Mouse (Mus musculus): ENCODE results near the gene Yes1. TPM values are rescaled to one million over a fixed set of nuclear protein-coding genes. Genes with fewer than 3 reads are reported as not detected.
A peak's percentile ranks its signal among the peaks of the same experiment; 100 is the strongest.
"Not testable (repeated sequence)": the region's sequence is repeated elsewhere in the genome, so short reads cannot be mapped to it uniquely, and the experiment has no call there.

Gene Yes1
- polyA plus RNA-seq, 1 experiment from 2014 or later: 28.0 TPM

GRCm38 (mm10) chr5:32713042-32713702 lies 102.2 kb downstream of the Yes1 start:
- H3K27me3 ChIP-seq (ENCODE audit: low read depth, poor library complexity, severe bottlenecking): no peaks in the 10 kb centered on the region
- H3K4me1 ChIP-seq: peaks cover 6% of the 10 kb centered on the region; the same call in 1 of the 2 replicates
- no peaks in the 10 kb centered on the region for H3K36me3 ChIP-seq
- H3K4me3 ChIP-seq: peak overlapping the region; percentile 66
- DNase-seq (ENCODE audit: low spot score): peak; percentile 34
- H3K27ac ChIP-seq (replicated peaks): peak overlapping the region; percentile 81
- WGBS: 28% methylated on average over 2 of the region's 2 CpGs
- no peaks in the 10 kb centered on the region for H3K9me3 ChIP-seq (replicated peaks)

DNA sequence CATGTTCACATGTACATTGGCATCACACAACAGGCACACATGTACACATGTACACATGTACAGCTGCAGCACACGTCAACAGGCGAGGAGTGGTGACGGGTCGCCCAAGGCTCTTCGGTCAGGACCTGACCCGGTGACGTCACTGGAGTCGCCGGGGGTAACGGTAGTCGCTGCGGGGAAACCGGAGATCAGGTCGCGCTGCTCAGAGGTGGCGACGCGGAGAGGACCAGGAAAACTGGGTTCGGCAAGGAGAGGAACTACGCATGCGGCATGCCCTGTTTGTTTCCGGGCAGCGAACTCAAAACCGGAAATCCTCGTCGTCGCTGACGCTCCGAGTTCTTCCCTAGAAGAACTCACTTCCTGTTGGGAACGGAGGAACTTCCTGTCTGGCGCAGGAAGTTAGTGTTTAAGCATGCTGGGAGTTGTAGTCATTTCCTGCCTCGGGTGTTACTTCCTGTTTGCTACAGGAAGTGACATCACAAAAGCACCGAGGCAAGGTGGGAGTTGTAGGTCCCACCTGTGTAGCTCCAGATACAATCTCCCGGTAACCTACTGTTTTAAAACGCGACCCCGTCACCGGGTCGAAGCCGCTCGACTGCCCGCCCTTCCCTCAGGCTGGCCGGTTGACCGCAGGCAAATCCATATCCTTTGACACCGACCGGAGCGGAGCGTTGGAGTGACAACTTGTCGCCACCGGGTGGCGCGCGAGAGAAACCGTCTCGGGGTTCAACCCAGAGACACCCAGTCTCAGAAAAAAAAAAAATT lies 102.9 kb downstream of the Yes1 start:
- peaks cover 6% of the 10 kb centered on the region; the same call in 1 of the 2 replicates for H3K4me1 ChIP-seq
- H3K27ac ChIP-seq (replicated peaks): peak overlapping the region; percentile 81
- WGBS: 1% methylated on average over 55 of the region's 55 CpGs
- no peaks in the 10 kb centered on the region for H3K9me3 ChIP-seq (replicated peaks)
- no peaks in the 10 kb centered on the region for H3K36me3 ChIP-seq
- H3K4me3 ChIP-seq: peak overlapping the region; percentile 66
- H3K27me3 ChIP-seq (ENCODE audit: low read depth, poor library complexity, severe bottlenecking): no peaks in the 10 kb centered on the region
- peak; percentile 93 for DNase-seq (ENCODE audit: low spot score)

GRCm38 (mm10) chr5:32717726-32718125 lies 106.8 kb downstream of the Yes1 start:
- Histone ChIP-seq H3K9me3 (replicated peaks) (no peaks in the 10 kb centered on the region), H3K4me3 (no peak overlapping the region), H3K36me3 (no peaks in the 10 kb centered on the region), H3K27ac (replicated peaks) (no peak overlapping the region), H3K27me3 (ENCODE audit: low read depth, poor library complexity, severe bottlenecking) (no peaks in the 10 kb centered on the region), H3K4me1 (peaks cover 3% of the 10 kb centered on the region; the same call in 1 of the 2 replicates)
- DNase-seq (ENCODE audit: low spot score): peak; percentile 10
- WGBS: 74% methylated on average over 1 of the region's 1 CpGs

DNA sequence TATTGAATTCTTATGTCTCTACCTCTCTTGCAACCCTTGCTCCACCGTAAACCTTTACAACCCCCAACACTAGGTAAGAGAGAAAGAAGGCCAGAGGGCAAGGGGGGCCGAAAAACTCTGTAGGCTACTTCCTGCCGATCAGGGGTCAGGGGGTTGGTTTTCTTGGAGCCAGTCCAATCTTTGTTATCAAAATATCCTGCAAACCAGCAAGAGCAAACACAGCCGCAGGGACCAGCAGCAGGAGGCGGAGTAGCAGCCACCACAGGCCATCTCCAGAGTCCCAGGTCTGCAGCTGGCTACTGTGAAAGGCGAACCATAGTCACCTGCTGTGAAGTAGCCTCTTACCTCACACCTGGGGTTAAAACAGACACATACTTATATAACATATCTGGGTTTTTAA lies 107.9 kb downstream of the Yes1 start:
- WGBS: 64% methylated on average over 6 of the region's 6 CpGs
- peak; percentile 9 for DNase-seq (ENCODE audit: low spot score)
- Histone ChIP-seq H3K27ac (replicated peaks) (no peak overlapping the region), H3K4me3 (no peak overlapping the region), H3K27me3 (ENCODE audit: low read depth, poor library complexity, severe bottlenecking) (no peaks in the 10 kb centered on the region), H3K4me1 (no peaks in the 10 kb centered on the region), H3K9me3 (replicated peaks) (no peaks in the 10 kb centered on the region), H3K36me3 (no peaks in the 10 kb centered on the region)

DNA sequence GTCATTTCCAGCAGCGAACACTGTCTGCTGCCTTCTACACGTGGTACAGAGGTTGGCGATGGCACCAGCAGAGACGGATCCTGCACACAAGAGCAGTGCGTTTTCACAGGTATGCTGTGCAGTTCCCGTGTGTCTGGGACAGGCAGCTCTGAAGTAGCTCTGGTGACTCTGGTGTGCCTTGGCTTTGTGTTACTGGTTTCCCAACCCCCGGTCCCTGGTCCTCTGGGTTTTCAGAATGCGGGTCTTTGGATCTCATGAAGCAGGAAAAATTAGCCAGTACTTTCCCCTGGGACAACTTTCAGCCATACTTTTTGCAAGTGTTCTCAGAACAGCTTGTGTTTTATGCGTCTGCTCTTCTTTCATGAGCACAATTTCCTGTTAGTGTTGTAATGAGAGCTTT lies 109.4 kb downstream of the Yes1 start:
- Histone ChIP-seq H3K36me3 (no peaks in the 10 kb centered on the region), H3K4me1 (no peaks in the 10 kb centered on the region), H3K4me3 (no peak overlapping the region), H3K27ac (replicated peaks) (no peak overlapping the region), H3K27me3 (ENCODE audit: low read depth, poor library complexity, severe bottlenecking) (no peaks in the 10 kb centered on the region), H3K9me3 (replicated peaks) (peaks cover 2% of the 10 kb centered on the region; the same call in 1 of the 2 replicates)
- WGBS: 90% methylated on average over 9 of the region's 9 CpGs
- DNase-seq (ENCODE audit: low spot score): no peak

DNA sequence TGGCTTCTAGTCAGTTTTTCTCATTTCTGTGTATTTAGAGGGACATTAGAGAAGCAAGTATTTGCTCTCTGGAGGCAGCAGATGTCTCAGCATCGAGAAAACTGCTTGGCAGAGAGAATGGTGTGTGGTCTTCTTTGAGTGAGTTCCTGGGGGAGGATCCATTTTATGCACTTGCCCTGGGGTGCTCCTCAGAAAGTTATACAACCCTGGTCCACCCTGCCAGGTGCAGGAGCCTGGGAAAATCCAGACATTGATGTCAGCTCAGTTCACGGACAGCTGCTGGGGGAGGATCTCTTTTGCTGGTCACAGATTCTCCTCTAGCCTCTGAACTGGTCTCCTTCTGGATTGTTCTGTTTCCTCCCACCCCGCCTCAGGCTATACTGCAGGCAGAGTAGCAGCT lies 110.3 kb downstream of the Yes1 start:
- Histone ChIP-seq H3K27me3 (ENCODE audit: low read depth, poor library complexity, severe bottlenecking) (no peaks in the 10 kb centered on the region), H3K27ac (replicated peaks) (no peak overlapping the region; the same call in 1 of the 2 replicates), H3K4me3 (no peak overlapping the region), H3K36me3 (no peaks in the 10 kb centered on the region), H3K4me1 (no peaks in the 10 kb centered on the region), H3K9me3 (replicated peaks) (peaks cover 3% of the 10 kb centered on the region; the same call in 1 of the 2 replicates)
- peak; percentile 8 for DNase-seq (ENCODE audit: low spot score)
- 87% methylated on average over 3 of the region's 3 CpGs for WGBS

- Histone ChIP-seq H3K4me3 (no peak overlapping the region), H3K4me1 (no peaks in the 10 kb centered on the region), H3K27me3 (ENCODE audit: low read depth, poor library complexity, severe bottlenecking) (no peaks in the 10 kb centered on the region), H3K27ac (replicated peaks) (no peak overlapping the region), H3K9me3 (replicated peaks) (peaks cover 3% of the 10 kb centered on the region; the same call in 1 of the 2 replicates), H3K36me3 (no peaks in the 10 kb centered on the region)
- 69% methylated on average over 7 of the region's 7 CpGs for WGBS
- DNase-seq (ENCODE audit: low spot score): no peak
Measured at GRCm38 (mm10) chr5:32722263-32722662, 111.3 kb downstream of the Yes1 start.

DNA sequence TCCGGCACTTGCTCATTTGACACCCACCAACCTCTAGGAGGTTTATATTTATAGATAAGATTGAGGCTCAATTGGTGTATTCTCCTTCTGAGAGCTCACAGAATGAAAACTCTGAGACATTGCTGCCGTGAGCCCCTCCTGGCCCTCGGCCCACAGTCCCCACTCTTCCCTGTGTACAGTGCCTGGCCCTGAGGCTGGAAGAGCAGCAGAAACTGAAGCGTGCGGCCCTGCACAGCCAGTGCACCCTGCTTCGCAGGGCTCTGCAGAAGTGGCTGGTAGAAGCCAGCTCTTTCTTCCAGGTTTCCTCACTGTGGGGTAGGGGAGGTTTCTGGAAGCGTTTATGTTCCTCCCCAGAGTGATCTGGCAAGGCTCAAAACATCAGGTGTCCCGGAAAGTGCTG lies 111.7 kb downstream of the Yes1 start:
- not testable (repeated sequence) for H3K36me3 ChIP-seq; DNase-seq (ENCODE audit: low spot score); H3K9me3 ChIP-seq (replicated peaks); H3K27ac ChIP-seq (replicated peaks); H3K4me1 ChIP-seq; H3K4me3 ChIP-seq; H3K27me3 ChIP-seq (ENCODE audit: low read depth, poor library complexity, severe bottlenecking)
- 90% methylated on average over 8 of the region's 8 CpGs for WGBS

DNA sequence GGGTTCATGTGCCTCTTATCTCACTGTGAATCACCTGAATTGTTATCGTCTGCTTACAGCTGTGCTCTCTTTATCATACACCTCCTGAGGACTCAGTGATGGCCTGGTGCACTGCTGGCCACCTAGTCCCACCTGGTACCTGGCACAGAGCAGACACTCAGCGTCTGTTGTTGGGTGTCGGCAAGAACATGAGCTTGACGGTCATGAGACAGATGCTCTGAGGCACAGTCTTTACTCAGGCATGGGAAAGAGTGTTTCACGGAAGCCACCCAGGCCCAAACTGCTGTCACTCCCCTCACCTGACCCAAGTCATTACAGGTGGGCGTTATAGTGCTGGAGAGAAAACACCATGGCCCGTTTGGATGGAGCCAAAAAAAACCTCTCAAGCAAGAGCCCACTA lies 113.0 kb downstream of the Yes1 start:
- 85% methylated on average over 7 of the region's 7 CpGs for WGBS
- H3K4me3 ChIP-seq: no peak overlapping the region
- DNase-seq (ENCODE audit: low spot score): no peak
- H3K27ac ChIP-seq (replicated peaks): no peak overlapping the region
- no peaks in the 10 kb centered on the region for H3K36me3 ChIP-seq
- peaks cover 3% of the 10 kb centered on the region; the same call in 1 of the 2 replicates for H3K9me3 ChIP-seq (replicated peaks)
- no peaks in the 10 kb centered on the region for H3K27me3 ChIP-seq (ENCODE audit: low read depth, poor library complexity, severe bottlenecking)
- H3K4me1 ChIP-seq: no peaks in the 10 kb centered on the region

DNA sequence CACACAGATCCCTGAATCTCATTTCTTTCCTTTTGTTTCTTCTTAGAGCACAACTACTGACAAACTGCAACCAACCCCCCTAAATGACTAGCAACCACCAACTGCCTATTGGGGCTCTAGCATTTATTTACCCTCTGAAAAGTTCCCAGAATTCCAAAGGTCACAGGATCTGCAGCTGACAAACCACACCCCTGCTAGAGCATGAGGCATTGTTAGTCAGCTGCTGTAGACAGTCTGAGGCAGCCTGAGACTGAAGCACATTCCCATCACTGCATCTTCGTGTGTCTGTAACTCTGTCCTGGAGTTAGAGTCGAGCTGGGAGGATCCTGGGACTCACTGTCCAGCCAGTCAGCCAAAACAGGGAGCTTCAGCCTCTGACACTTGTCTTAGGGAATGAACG lies 114.4 kb downstream of the Yes1 start:
- WGBS: 82% methylated on average over 3 of the region's 3 CpGs
- not testable (repeated sequence) for H3K27me3 ChIP-seq (ENCODE audit: low read depth, poor library complexity, severe bottlenecking)

DNA sequence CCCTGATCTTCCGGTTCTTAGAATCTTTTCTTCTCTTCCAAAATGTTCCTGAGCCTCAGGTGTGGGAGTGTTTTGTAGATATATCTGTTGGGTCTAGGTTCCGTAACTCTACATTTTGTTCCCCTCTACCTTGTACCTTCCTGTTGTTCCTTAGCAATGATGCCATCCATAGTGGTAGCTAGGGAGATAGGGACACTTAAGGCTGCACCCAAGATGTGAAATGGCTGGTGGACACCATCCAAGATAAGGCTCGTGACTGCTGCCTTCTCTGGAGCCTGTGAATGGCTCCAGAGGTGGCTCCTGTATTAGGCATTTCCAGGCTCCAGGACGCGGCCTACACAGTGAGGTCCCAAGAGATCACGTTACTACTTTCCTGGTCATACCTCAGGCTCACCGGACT lies 117.3 kb downstream of the Yes1 start:
- Histone ChIP-seq H3K27ac (replicated peaks) (no peak overlapping the region), H3K9me3 (replicated peaks) (peaks cover 3% of the 10 kb centered on the region; the same call in 1 of the 2 replicates), H3K4me3 (no peak overlapping the region), H3K27me3 (ENCODE audit: low read depth, poor library complexity, severe bottlenecking) (no peaks in the 10 kb centered on the region), H3K36me3 (peaks cover 2% of the 10 kb centered on the region; the same call in 1 of the 2 replicates), H3K4me1 (no peaks in the 10 kb centered on the region)
- no peak for DNase-seq (ENCODE audit: low spot score)
- WGBS: 89% methylated on average over 7 of the region's 7 CpGs

More for the DNA sequence above, 114.4 kb downstream of the Yes1 start:
- not testable (repeated sequence) for H3K9me3 ChIP-seq (replicated peaks); DNase-seq (ENCODE audit: low spot score); H3K36me3 ChIP-seq; H3K27ac ChIP-seq (replicated peaks); H3K4me3 ChIP-seq; H3K4me1 ChIP-seq

- Histone ChIP-seq H3K9me3 (replicated peaks) (peaks cover 5% of the 10 kb centered on the region; the same call in 1 of the 2 replicates), H3K27ac (replicated peaks) (no peak overlapping the region), H3K36me3 (peaks cover 7% of the 10 kb centered on the region; the same call in 1 of the 2 replicates), H3K4me3 (no peak overlapping the region), H3K4me1 (no peaks in the 10 kb centered on the region), H3K27me3 (ENCODE audit: low read depth, poor library complexity, severe bottlenecking) (no peaks in the 10 kb centered on the region)
- no peak for DNase-seq (ENCODE audit: low spot score)
- WGBS: 90% methylated on average over 8 of the region's 8 CpGs
Measured at GRCm38 (mm10) chr5:32728851-32729250, 117.9 kb downstream of the Yes1 start.

GRCm38 (mm10) chr5:32733892-32734291 lies 122.9 kb downstream of the Yes1 start:
- not testable (repeated sequence) for H3K4me3 ChIP-seq; H3K27ac ChIP-seq (replicated peaks); H3K9me3 ChIP-seq (replicated peaks); H3K4me1 ChIP-seq; DNase-seq (ENCODE audit: low spot score); H3K27me3 ChIP-seq (ENCODE audit: low read depth, poor library complexity, severe bottlenecking)
- WGBS: 93% methylated on average over 6 of the region's 6 CpGs
- peaks cover 48% of the 10 kb centered on the region for H3K36me3 ChIP-seq

Data from midbrain, embryonic 10.5 days (tissue).